Mouse (Mus musculus) neural tube, embryonic 12.5 days (tissue): ENCODE measurements at regions not wholly inside any gene's neighbourhood (a gene's known extent, or its start where the extent isn't known, plus 50 kb on each side); places are given as distances from the start of the nearest gene placed in this dataset.
"Not testable (repeated sequence)": the region's sequence is repeated elsewhere in the genome, so short reads cannot be mapped to it uniquely, and the experiment has no call there.

Source experiments
- ATAC-seq: fragments of 200-750 bp; cut with Nextera tagmentation; 2 replicates; pipeline ENCODE4 v1.8.0; 2017; ENCODE audit warnings: low read depth, mild to moderate bottlenecking, moderate TSS enrichment, moderate library complexity; ENCODE audit not compliant: low FRiP score
- H3K27ac ChIP-seq: fragments of 300-500 bp; sonication (generic); 2 replicates; pipeline ENCODE4 v1.5.1; 2016
- H3K27me3 ChIP-seq: fragments of 300-500 bp; sonication (generic); replicated peaks from 2 replicates; pipeline ENCODE4 v1.6.1; 2016; ENCODE audit warnings: mild to moderate bottlenecking
- H3K36me3 ChIP-seq: fragments of 300-500 bp; sonication (generic); 2 replicates; pipeline ENCODE4 v1.6.1; 2016; ENCODE audit warnings: mild to moderate bottlenecking
- H3K4me1 ChIP-seq: fragments of 300-500 bp; sonication (generic); 2 replicates; pipeline ENCODE4 v1.6.1; 2016
- H3K4me2 ChIP-seq: fragments of 300-500 bp; sonication (generic); replicated peaks from 2 replicates; pipeline ENCODE4 v1.6.1; 2016; ENCODE audit warnings: mild to moderate bottlenecking
- H3K4me3 ChIP-seq: fragments of 300-500 bp; sonication (generic); 2 replicates; pipeline ENCODE4 v1.5.1; 2016
- H3K9ac ChIP-seq: fragments of 300-500 bp; sonication (generic); 2 replicates; pipeline ENCODE4 v1.6.1; 2016; ENCODE audit warnings: mild to moderate bottlenecking
- H3K9me3 ChIP-seq: fragments of 300-500 bp; sonication (generic); 2 replicates; pipeline ENCODE4 v1.6.1; 2016; ENCODE audit warnings: mild to moderate bottlenecking
- WGBS: fragments of 180-500 bp; shearing (Covaris S2); methylation state at CpG from one replicate; pipeline ENCODE4 v1.1.7; 2016; 5-methylcytosine and 5-hydroxymethylcytosine counted together

GRCm38 (mm10) chr12:17992572-17992971 is 301.9 kb downstream of the Hpcal1 start:
- H3K27me3 ChIP-seq, H3K9me3 ChIP-seq, H3K27ac ChIP-seq, H3K36me3 ChIP-seq, H3K4me1 ChIP-seq: not testable (repeated sequence)
- Histone ChIP-seq H3K9ac (peak overlapping the region; percentile 61), H3K4me2 (peak overlapping the region; percentile 62), H3K4me3 (peak overlapping the region; percentile 61)
- peak; percentile 87 for ATAC-seq
- WGBS = under 1% methylated on average over 40 of the region's 44 CpGs

- WGBS = 7% methylated on average over 22 of the region's 22 CpGs
- H3K9ac ChIP-seq = peak overlapping the region; percentile 61
- H3K4me1 ChIP-seq, H3K27ac ChIP-seq, ATAC-seq, H3K27me3 ChIP-seq, H3K9me3 ChIP-seq, H3K36me3 ChIP-seq: not testable (repeated sequence)
- peak overlapping the region; percentile 61 for H3K4me3 ChIP-seq
- peak overlapping the region; percentile 62 for H3K4me2 ChIP-seq
These were observed 302.7 kb downstream of the Hpcal1 start for GRCm38 (mm10) chr12:17993368-17993767.
